ENCODE assay signal across 17 mouse cellular contexts in genomic region chr7:127184720-127185119, GRCm38 (mm10). TPM values are rescaled to one million over a fixed set of nuclear protein-coding genes. Genes with fewer than 3 reads are reported as not detected.
"Had no signal": no experiment of that assay in that cellular context is flagged by ENCODE, and none has a peak within 500 bp of the region (broad histone marks: within the 10 kb centered on the region; RNA-seq: fewer than 3 reads in every experiment).

No protein-coding gene starts in this region.

- H3K27ac ChIP-seq: intestine, embryonic 15.5 days; limb, embryonic 12.5 days; midbrain, embryonic 15.5 days; neural tube, embryonic 13.5 days; stomach, embryonic 15.5 days had no signal

- H3K36me3 ChIP-seq: intestine, embryonic 15.5 days; limb, embryonic 12.5 days; midbrain, embryonic 15.5 days; neural tube, embryonic 13.5 days; stomach, embryonic 15.5 days had no signal

- DNase-seq: kidney, adult 18-20 months; kidney, postnatal 14 days; layer of hippocampus, postnatal 36 days; lung, embryonic 14.5 days; lung, postnatal 10 days; lung, postnatal 4 days; retina, postnatal 1 day; right cerebral cortex, postnatal 4 days; thymus, adult 2 months; thymus, postnatal 25 days had no signal

- H3K4me2 ChIP-seq: intestine, embryonic 15.5 days; limb, embryonic 12.5 days; lung, embryonic 14.5 days; midbrain, embryonic 11.5 days; midbrain, embryonic 15.5 days; neural tube, embryonic 13.5 days; stomach, embryonic 15.5 days had no signal

- ATAC-seq: midbrain, embryonic 15.5 days had no signal

- H3K9ac ChIP-seq: intestine, embryonic 15.5 days; limb, embryonic 12.5 days; lung, embryonic 14.5 days; midbrain, embryonic 15.5 days; neural tube, embryonic 13.5 days; stomach, embryonic 15.5 days had no signal

- H3K9me3 ChIP-seq: intestine, embryonic 15.5 days; limb, embryonic 12.5 days; megakaryocyte, embryonic 14.5 days; midbrain, embryonic 15.5 days; neural tube, embryonic 13.5 days; stomach, embryonic 15.5 days had no signal

- H3K4me1 ChIP-seq: intestine, embryonic 15.5 days; limb, embryonic 12.5 days; midbrain, embryonic 15.5 days; neural tube, embryonic 13.5 days; stomach, embryonic 15.5 days had no signal

- H3K27me3 ChIP-seq: intestine, embryonic 15.5 days; limb, embryonic 12.5 days; megakaryocyte, embryonic 14.5 days; midbrain, embryonic 15.5 days; neural tube, embryonic 13.5 days; stomach, embryonic 15.5 days had no signal

- H3K4me3 ChIP-seq: intestine, embryonic 15.5 days; limb, embryonic 12.5 days; megakaryocyte, embryonic 14.5 days; midbrain, embryonic 15.5 days; neural tube, embryonic 13.5 days; stomach, embryonic 15.5 days had no signal

RNA-seq across cellular contexts. Expression of gene Spn, which starts 47.1 kb away (rescaled TPM):
- polyA plus RNA-seq: limb, embryonic 12.5 days; lung, embryonic 14.5 days; midbrain, embryonic 11.5 days had no signal
